Mouse (Mus musculus): ENCODE measurements around the gene Helb. TPM values are rescaled to one million over a fixed set of nuclear protein-coding genes. Genes with fewer than 3 reads are reported as not detected.
A peak's percentile ranks its signal among the peaks of the same experiment; 100 is the strongest.

The Helb gene
- polyA plus RNA-seq, 1 experiment = 26.6 TPM

DNA sequence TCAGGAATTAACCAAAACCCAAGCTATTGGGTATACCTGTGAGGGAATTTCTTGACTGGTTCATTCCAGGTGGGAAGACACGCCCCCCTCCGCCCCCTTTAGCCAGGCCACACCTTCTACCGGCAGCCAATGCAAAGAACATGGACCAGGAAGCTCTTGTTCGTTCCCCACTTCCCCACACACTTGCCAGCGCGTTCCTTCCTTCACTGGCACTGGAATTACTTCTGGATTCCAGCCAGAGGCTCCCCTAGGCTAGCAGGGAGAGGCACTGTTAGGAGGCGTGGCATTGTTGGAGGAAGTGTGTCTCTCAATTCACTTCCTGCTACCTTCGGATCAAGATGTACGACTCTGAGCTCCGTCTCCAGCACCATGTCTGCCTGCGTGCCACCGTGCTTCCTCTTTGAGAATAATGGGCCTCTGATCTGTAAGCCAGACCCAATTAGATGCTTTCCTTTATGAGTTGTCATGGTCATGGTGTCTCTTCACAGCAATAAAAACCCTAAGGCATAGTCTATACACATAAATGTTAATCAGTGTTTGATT is 23.3 kb upstream of the Helb start:
- no peaks in the 10 kb centered on the region for H3K36me3 ChIP-seq (ENCODE audit: control insufficient read depth, insufficient read depth, low read length)
- peaks cover 2% of the 10 kb centered on the region; the same call in 1 of the 2 replicates for H3K4me1 ChIP-seq (replicated peaks; ENCODE audit: control insufficient read depth, insufficient read depth, low read length)
- H3K27me3 ChIP-seq (ENCODE audit: control insufficient read depth, insufficient read depth, low read length) = no peaks in the 10 kb centered on the region
- no peak for DNase-seq
- H3K27ac ChIP-seq (ENCODE audit: control insufficient read depth, insufficient read depth, low read length) = no peak overlapping the region
- H3K4me3 ChIP-seq (ENCODE audit: control insufficient read depth, insufficient read depth, low read length) = no peak overlapping the region
- WGBS = 68% methylated on average over 12 of the region's 12 CpGs
- no peak for TF ChIP-seq CTCF (IDR thresholded peaks at IDR 0.05; ENCODE audit: borderline replicate concordance, control insufficient read depth, extremely low read depth, insufficient read depth, low read length, poor library complexity)
- no peak for TF ChIP-seq POLR2A (IDR thresholded peaks at IDR 0.05; ENCODE audit: control insufficient read depth, extremely low read depth, insufficient read depth, low read length, poor library complexity)

DNA sequence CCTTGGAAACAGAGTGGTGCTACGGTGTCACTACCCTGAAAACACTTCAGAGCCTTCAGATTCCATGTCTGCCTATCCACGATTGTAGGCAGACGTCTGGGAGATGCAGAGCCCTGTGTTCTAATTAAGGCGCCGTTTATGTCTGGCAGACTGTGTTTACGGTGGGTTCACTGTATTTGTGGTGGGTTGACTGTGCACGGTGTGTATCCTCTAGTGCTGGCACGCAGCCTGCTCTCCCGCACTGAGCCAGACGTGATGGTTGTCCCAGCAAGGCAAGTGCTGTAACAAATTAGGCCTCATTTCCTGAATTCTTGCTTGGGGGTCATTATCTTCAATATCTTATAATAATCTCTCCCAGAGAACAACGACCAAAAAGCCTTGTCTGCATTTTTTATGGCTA is 20.9 kb upstream of the Helb start:
- Histone ChIP-seq H3K4me1 (replicated peaks; ENCODE audit: control insufficient read depth, insufficient read depth, low read length) (no peaks in the 10 kb centered on the region; the same call in 1 of the 2 replicates), H3K36me3 (ENCODE audit: control insufficient read depth, insufficient read depth, low read length) (no peaks in the 10 kb centered on the region), H3K27me3 (ENCODE audit: control insufficient read depth, insufficient read depth, low read length) (no peaks in the 10 kb centered on the region), H3K27ac (ENCODE audit: control insufficient read depth, insufficient read depth, low read length) (no peak overlapping the region), H3K4me3 (ENCODE audit: control insufficient read depth, insufficient read depth, low read length) (no peak overlapping the region)
- WGBS = 72% methylated on average over 11 of the region's 11 CpGs
- no peak for DNase-seq
- no peak for TF ChIP-seq POLR2A (IDR thresholded peaks at IDR 0.05; ENCODE audit: control insufficient read depth, extremely low read depth, insufficient read depth, low read length, poor library complexity)
- TF ChIP-seq CTCF (IDR thresholded peaks at IDR 0.05; ENCODE audit: borderline replicate concordance, control insufficient read depth, extremely low read depth, insufficient read depth, low read length, poor library complexity) = no peak

DNA sequence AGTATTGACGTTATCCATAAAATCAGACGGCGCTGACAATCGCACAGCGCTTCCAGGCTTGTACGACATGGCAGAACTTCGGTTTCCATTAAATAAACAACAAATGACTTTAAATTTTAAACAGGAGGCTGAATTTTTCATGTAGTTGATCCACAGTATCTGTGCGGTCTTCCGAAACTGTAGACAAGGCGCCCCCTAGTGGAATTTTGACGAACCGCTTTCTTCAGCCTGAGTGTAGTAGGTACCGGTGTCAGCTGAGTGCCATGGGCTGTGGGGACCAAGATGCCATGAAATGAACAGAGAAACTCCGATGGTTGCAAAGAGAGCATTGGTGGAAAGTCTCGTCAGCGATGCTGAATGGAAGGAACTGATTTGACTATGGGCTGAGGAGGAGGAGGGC is 17.8 kb upstream of the Helb start:
- TF ChIP-seq CTCF (IDR thresholded peaks at IDR 0.05; ENCODE audit: borderline replicate concordance, control insufficient read depth, extremely low read depth, insufficient read depth, low read length, poor library complexity) (peak; percentile 60; the same call in 1 of the 2 replicates), POLR2A (IDR thresholded peaks at IDR 0.05; ENCODE audit: control insufficient read depth, extremely low read depth, insufficient read depth, low read length, poor library complexity) (no peak)
- H3K4me3 ChIP-seq (ENCODE audit: control insufficient read depth, insufficient read depth, low read length) = no peak overlapping the region
- H3K36me3 ChIP-seq (ENCODE audit: control insufficient read depth, insufficient read depth, low read length) = no peaks in the 10 kb centered on the region
- 70% methylated on average over 16 of the region's 16 CpGs for WGBS
- H3K4me1 ChIP-seq (replicated peaks; ENCODE audit: control insufficient read depth, insufficient read depth, low read length) = no peaks in the 10 kb centered on the region
- DNase-seq = peak; percentile 51
- no peaks in the 10 kb centered on the region for H3K27me3 ChIP-seq (ENCODE audit: control insufficient read depth, insufficient read depth, low read length)
- H3K27ac ChIP-seq (ENCODE audit: control insufficient read depth, insufficient read depth, low read length) = no peak overlapping the region

DNA sequence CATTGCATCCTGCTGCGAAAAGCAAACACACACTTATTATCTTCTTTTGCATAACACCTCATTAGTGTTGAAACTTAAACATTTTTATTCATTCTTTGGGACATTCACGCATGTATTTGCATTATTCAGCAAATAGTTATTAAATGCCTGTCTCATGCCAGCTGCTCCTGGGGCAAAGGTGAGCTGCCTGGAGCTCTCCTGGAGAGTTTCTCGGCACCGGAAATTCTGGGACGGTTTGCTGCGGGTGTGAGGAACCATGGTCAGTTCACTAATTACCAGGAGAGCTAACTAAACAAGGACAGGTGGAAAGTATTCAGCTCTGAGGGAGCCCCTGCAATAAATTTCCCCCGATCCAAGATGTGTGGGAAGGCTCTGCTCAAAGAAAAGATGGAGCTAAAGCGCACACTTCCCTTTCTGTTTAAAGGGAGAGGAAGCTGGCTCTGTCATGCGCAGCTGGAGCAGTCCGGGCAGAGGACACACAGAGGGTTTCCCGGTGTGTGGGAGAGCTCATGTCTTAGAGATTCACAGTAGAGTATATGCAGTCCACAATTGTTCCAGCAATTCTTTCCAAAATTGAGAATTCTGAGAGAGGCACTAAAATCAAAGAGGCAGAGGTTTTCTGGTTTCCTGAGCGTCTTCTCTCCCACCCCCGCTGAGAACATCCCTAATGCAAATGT is 16.0 kb upstream of the Helb start:
- Histone ChIP-seq H3K27ac (ENCODE audit: control insufficient read depth, insufficient read depth, low read length) (no peak overlapping the region), H3K36me3 (ENCODE audit: control insufficient read depth, insufficient read depth, low read length) (no peaks in the 10 kb centered on the region), H3K27me3 (ENCODE audit: control insufficient read depth, insufficient read depth, low read length) (no peaks in the 10 kb centered on the region), H3K4me1 (replicated peaks; ENCODE audit: control insufficient read depth, insufficient read depth, low read length) (peaks cover 2% of the 10 kb centered on the region; the same call in 1 of the 2 replicates), H3K4me3 (ENCODE audit: control insufficient read depth, insufficient read depth, low read length) (no peak overlapping the region)
- DNase-seq = no peak
- TF ChIP-seq POLR2A (IDR thresholded peaks at IDR 0.05; ENCODE audit: control insufficient read depth, extremely low read depth, insufficient read depth, low read length, poor library complexity) = no peak
- no peak for TF ChIP-seq CTCF (IDR thresholded peaks at IDR 0.05; ENCODE audit: borderline replicate concordance, control insufficient read depth, extremely low read depth, insufficient read depth, low read length, poor library complexity)
- WGBS = 41% methylated on average over 13 of the region's 13 CpGs

DNA sequence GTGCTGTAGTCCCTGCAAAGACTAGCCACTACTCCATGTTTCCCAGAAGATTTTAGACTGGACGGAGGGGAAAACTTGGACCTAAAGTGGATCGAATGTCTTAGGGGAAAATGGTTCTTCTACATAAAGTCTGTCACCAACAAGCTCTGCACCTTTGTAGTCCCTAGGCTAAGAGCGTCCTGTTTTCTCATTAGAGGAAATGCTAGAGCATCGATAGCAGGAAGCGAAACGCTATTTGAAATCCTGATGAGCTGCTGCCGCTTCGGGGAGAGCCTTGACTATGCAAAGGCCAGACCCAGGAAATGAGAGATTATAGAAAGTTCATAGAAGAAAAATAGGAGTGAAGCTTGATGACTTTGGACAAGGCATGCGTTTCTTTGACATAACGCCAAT is 12.7 kb upstream of the Helb start:
- no peak overlapping the region for H3K4me3 ChIP-seq (ENCODE audit: control insufficient read depth, insufficient read depth, low read length)
- WGBS = 21% methylated on average over 10 of the region's 10 CpGs
- no peak for DNase-seq

DNA sequence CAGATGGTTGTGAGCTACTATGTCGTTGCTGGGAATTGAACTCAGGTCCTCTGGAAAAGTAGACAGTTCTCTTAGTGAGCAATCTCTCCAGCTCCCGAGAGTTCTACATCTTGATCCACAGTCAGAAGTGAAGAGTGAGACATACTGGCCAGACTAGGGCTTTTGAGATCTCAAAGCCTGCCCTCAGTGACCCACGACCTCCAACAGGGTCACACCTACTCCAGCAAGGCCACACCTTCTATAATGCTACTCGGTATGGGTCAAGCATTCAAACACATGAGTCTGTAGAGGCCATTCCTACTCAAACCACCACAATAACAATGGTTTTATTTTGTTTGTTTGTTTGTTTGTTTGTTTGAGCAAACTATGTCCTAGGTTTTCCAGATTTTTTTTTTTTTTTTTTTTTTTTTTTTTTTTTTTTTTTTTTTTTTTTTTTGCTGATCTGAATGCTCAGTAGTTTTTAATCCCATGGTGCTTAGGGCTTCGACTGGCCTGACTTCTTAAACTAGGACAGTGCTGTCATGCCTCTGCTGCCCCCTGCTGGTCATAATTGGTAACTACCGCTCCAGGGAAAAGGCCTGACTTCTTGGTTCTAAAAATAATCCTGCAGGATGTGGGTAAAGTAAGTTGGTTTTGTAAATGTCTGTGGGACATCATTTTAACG is 12.1 kb upstream of the Helb start:
- TF ChIP-seq POLR2A (IDR thresholded peaks at IDR 0.05; ENCODE audit: control insufficient read depth, extremely low read depth, insufficient read depth, low read length, poor library complexity) (no peak), CTCF (IDR thresholded peaks at IDR 0.05; ENCODE audit: borderline replicate concordance, control insufficient read depth, extremely low read depth, insufficient read depth, low read length, poor library complexity) (no peak)
- Histone ChIP-seq H3K36me3 (ENCODE audit: control insufficient read depth, insufficient read depth, low read length) (no peaks in the 10 kb centered on the region), H3K4me3 (ENCODE audit: control insufficient read depth, insufficient read depth, low read length) (no peak overlapping the region), H3K27ac (ENCODE audit: control insufficient read depth, insufficient read depth, low read length) (no peak overlapping the region), H3K4me1 (replicated peaks; ENCODE audit: control insufficient read depth, insufficient read depth, low read length) (peaks cover 2% of the 10 kb centered on the region; the same call in 1 of the 2 replicates), H3K27me3 (ENCODE audit: control insufficient read depth, insufficient read depth, low read length) (no peaks in the 10 kb centered on the region)
- 54% methylated on average over 7 of the region's 7 CpGs for WGBS
- peak; percentile 88 for DNase-seq

More for the DNA sequence above, 12.7 kb upstream of the Helb start:
- Histone ChIP-seq H3K4me1 (replicated peaks; ENCODE audit: control insufficient read depth, insufficient read depth, low read length) (peaks cover 2% of the 10 kb centered on the region; the same call in 1 of the 2 replicates), H3K36me3 (ENCODE audit: control insufficient read depth, insufficient read depth, low read length) (no peaks in the 10 kb centered on the region), H3K27ac (ENCODE audit: control insufficient read depth, insufficient read depth, low read length) (no peak overlapping the region), H3K27me3 (ENCODE audit: control insufficient read depth, insufficient read depth, low read length) (no peaks in the 10 kb centered on the region)
- TF ChIP-seq CTCF (IDR thresholded peaks at IDR 0.05; ENCODE audit: borderline replicate concordance, control insufficient read depth, extremely low read depth, insufficient read depth, low read length, poor library complexity) (no peak), POLR2A (IDR thresholded peaks at IDR 0.05; ENCODE audit: control insufficient read depth, extremely low read depth, insufficient read depth, low read length, poor library complexity) (no peak)
